Mouse (Mus musculus) neural tube, embryonic 14.5 days (tissue): ENCODE measurements around the gene Mef2a. TPM values are rescaled to one million over a fixed set of nuclear protein-coding genes. Genes with fewer than 3 reads are reported as not detected.

Experiments
- ATAC-seq: fragments of 200-750 bp; cut with Nextera tagmentation; 2 replicates; pipeline ENCODE4 v1.8.0; 2017; ENCODE audit warnings: low read depth, mild to moderate bottlenecking, moderate TSS enrichment, moderate library complexity
- H3K27ac ChIP-seq: fragments of 300-500 bp; sonication (generic); 2 replicates; pipeline ENCODE4 v1.5.1; 2014; ENCODE audit warnings: low read depth, mild to moderate bottlenecking, control low read depth, low read length, moderate library complexity, mixed read lengths
- H3K27me3 ChIP-seq: fragments of 300-500 bp; sonication (generic); 2 replicates; pipeline ENCODE4 v1.6.1; 2014; ENCODE audit warnings: low read length; ENCODE audit not compliant: control insufficient read depth, insufficient read depth
- H3K36me3 ChIP-seq: fragments of 300-500 bp; sonication (generic); 2 replicates; pipeline ENCODE4 v1.6.1; 2014; ENCODE audit warnings: low read length, mixed read lengths; ENCODE audit not compliant: control insufficient read depth, insufficient read depth
- H3K4me1 ChIP-seq: fragments of 300-500 bp; sonication (generic); 2 replicates; pipeline ENCODE4 v1.6.1; 2014; ENCODE audit warnings: low read length; ENCODE audit not compliant: control insufficient read depth, insufficient read depth
- H3K4me2 ChIP-seq: fragments of 300-500 bp; sonication (generic); 2 replicates; pipeline ENCODE4 v1.6.1; 2014; ENCODE audit warnings: mild to moderate bottlenecking, low read depth, low read length, control low read depth
- H3K4me3 ChIP-seq: fragments of 300-500 bp; sonication (generic); 2 replicates; pipeline ENCODE4 v1.5.1; 2014; ENCODE audit warnings: low read depth, low read length, control low read depth, mixed read lengths
- H3K9ac ChIP-seq: fragments of 300-500 bp; sonication (generic); replicated peaks from 2 replicates; pipeline ENCODE4 v1.6.1; 2014; ENCODE audit warnings: low read depth, mild to moderate bottlenecking, control low read depth, low read length, mixed read lengths
- H3K9me3 ChIP-seq: fragments of 300-500 bp; sonication (generic); 2 replicates; pipeline ENCODE4 v1.6.1; 2016; ENCODE audit warnings: low read length; ENCODE audit not compliant: control insufficient read depth
- WGBS: fragments of 180-500 bp; shearing (Covaris S2); extraction: QIAGEN DNeasy Blood & Tissue Kit; methylation state at CpG from one replicate; pipeline ENCODE4 v1.1.7; 2014; 5-methylcytosine and 5-hydroxymethylcytosine counted together
- polyA plus RNA-seq: library from polyadenylated mRNA; unstranded; fragments of >200 nt; fragmentation: Nextera tagmentation; extraction: Ambion mirVana; gene quantifications from 2 replicates; pipeline ENCODE4 v1.2.1, GENCODE M21; 2014

The Mef2a gene
- polyA plus RNA-seq, 1 experiment from 2014 or later, result 45.1 TPM

GRCm38 (mm10) chr7:67243894-67244282, 128.8 kb downstream of the Mef2a start:
- no peaks in the 10 kb centered on the region for H3K36me3 ChIP-seq
- no peaks in the 10 kb centered on the region for H3K27me3 ChIP-seq
- H3K4me2 ChIP-seq, result no peak overlapping the region
- WGBS, result 73% methylated on average over 4 of the region's 4 CpGs
- no peak for ATAC-seq
- H3K27ac ChIP-seq, result no peak overlapping the region
- no peak overlapping the region for H3K9ac ChIP-seq
- no peaks in the 10 kb centered on the region for H3K4me1 ChIP-seq
- H3K4me3 ChIP-seq, result no peak overlapping the region
- no peaks in the 10 kb centered on the region for H3K9me3 ChIP-seq

- WGBS, result 56% methylated on average over 2 of the region's 2 CpGs
- ATAC-seq, result no peak
Measured at GRCm38 (mm10) chr7:67243121-67243893, 129.4 kb downstream of the Mef2a start.

GRCm38 (mm10) chr7:67241969-67242368, 130.7 kb downstream of the Mef2a start:
- H3K9ac ChIP-seq, result no peak overlapping the region

More at GRCm38 (mm10) chr7:67243121-67243893, 129.4 kb downstream of the Mef2a start:
- Histone ChIP-seq H3K27ac (no peak overlapping the region), H3K27me3 (no peaks in the 10 kb centered on the region), H3K9me3 (no peaks in the 10 kb centered on the region), H3K4me3 (no peak overlapping the region), H3K9ac (no peak overlapping the region), H3K36me3 (no peaks in the 10 kb centered on the region), H3K4me1 (no peaks in the 10 kb centered on the region), H3K4me2 (no peak overlapping the region)

GRCm38 (mm10) chr7:67237752-67238151, 134.9 kb downstream of the Mef2a start:
- WGBS, result 98% methylated on average over 2 of the region's 2 CpGs
- H3K9ac ChIP-seq, result no peak overlapping the region
- no peak for ATAC-seq
- H3K27ac ChIP-seq, result no peak overlapping the region
- H3K4me3 ChIP-seq, result no peak overlapping the region
- no peaks in the 10 kb centered on the region for H3K27me3 ChIP-seq
- no peak overlapping the region for H3K4me2 ChIP-seq
- H3K4me1 ChIP-seq, result no peaks in the 10 kb centered on the region
- peaks cover 23% of the 10 kb centered on the region for H3K36me3 ChIP-seq
- H3K9me3 ChIP-seq, result no peaks in the 10 kb centered on the region

More at GRCm38 (mm10) chr7:67241969-67242368, 130.7 kb downstream of the Mef2a start:
- Histone ChIP-seq H3K4me3 (no peak overlapping the region), H3K27ac (no peak overlapping the region), H3K9me3 (no peaks in the 10 kb centered on the region), H3K4me1 (no peaks in the 10 kb centered on the region), H3K4me2 (no peak overlapping the region), H3K36me3 (no peaks in the 10 kb centered on the region), H3K27me3 (no peaks in the 10 kb centered on the region)
- 84% methylated on average over 3 of the region's 3 CpGs for WGBS
- ATAC-seq, result no peak

- no peaks in the 10 kb centered on the region for H3K4me1 ChIP-seq
- no peak for ATAC-seq
- H3K27me3 ChIP-seq, result no peaks in the 10 kb centered on the region
- no peak overlapping the region for H3K27ac ChIP-seq
- no peak overlapping the region for H3K4me3 ChIP-seq
- H3K36me3 ChIP-seq, result peaks cover 23% of the 10 kb centered on the region
- 91% methylated on average over 2 of the region's 2 CpGs for WGBS
- no peak overlapping the region for H3K9ac ChIP-seq
- H3K4me2 ChIP-seq, result no peak overlapping the region
- H3K9me3 ChIP-seq, result no peaks in the 10 kb centered on the region
Measured at GRCm38 (mm10) chr7:67236351-67236750, 136.3 kb downstream of the Mef2a start.

GRCm38 (mm10) chr7:67234797-67235196, 137.9 kb downstream of the Mef2a start:
- no peak overlapping the region for H3K4me3 ChIP-seq
- H3K9me3 ChIP-seq, result no peaks in the 10 kb centered on the region
- no peak for ATAC-seq
- H3K4me1 ChIP-seq, result no peaks in the 10 kb centered on the region
- 72% methylated on average over 8 of the region's 8 CpGs for WGBS
- H3K9ac ChIP-seq, result no peak overlapping the region
- H3K27me3 ChIP-seq, result no peaks in the 10 kb centered on the region
- no peak overlapping the region for H3K27ac ChIP-seq
- peaks cover 23% of the 10 kb centered on the region for H3K36me3 ChIP-seq
- H3K4me2 ChIP-seq, result no peak overlapping the region

GRCm38 (mm10) chr7:67232504-67232903, 140.2 kb downstream of the Mef2a start:
- 95% methylated on average over 14 of the region's 14 CpGs for WGBS
- Histone ChIP-seq H3K27me3 (no peaks in the 10 kb centered on the region), H3K36me3 (peaks cover 25% of the 10 kb centered on the region), H3K4me2 (no peak overlapping the region), H3K9me3 (no peaks in the 10 kb centered on the region), H3K9ac (no peak overlapping the region), H3K4me1 (no peaks in the 10 kb centered on the region), H3K4me3 (no peak overlapping the region), H3K27ac (no peak overlapping the region)
- ATAC-seq, result no peak

GRCm38 (mm10) chr7:67230640-67231140, 142.0 kb downstream of the Mef2a start:
- no peak for ATAC-seq
- no peaks in the 10 kb centered on the region for H3K27me3 ChIP-seq
- no peaks in the 10 kb centered on the region for H3K9me3 ChIP-seq
- 0 out of 2 replicates have a peak overlapping the region, but pooled peaks have one; percentile 12 for H3K27ac ChIP-seq
- WGBS, result 88% methylated on average over 3 of the region's 3 CpGs
- H3K4me2 ChIP-seq, result no peak overlapping the region
- no peak overlapping the region for H3K4me3 ChIP-seq
- H3K36me3 ChIP-seq, result peaks cover 30% of the 10 kb centered on the region
- no peak overlapping the region for H3K9ac ChIP-seq
- no peaks in the 10 kb centered on the region for H3K4me1 ChIP-seq

- no peaks in the 10 kb centered on the region for H3K27me3 ChIP-seq
- no peak overlapping the region for H3K4me2 ChIP-seq
- no peak for ATAC-seq
- H3K4me1 ChIP-seq, result no peaks in the 10 kb centered on the region
- H3K27ac ChIP-seq, result 0 out of 2 replicates have a peak overlapping the region, but pooled peaks have one; percentile 12
- peaks cover 25% of the 10 kb centered on the region for H3K36me3 ChIP-seq
- H3K4me3 ChIP-seq, result no peak overlapping the region
- no peaks in the 10 kb centered on the region for H3K9me3 ChIP-seq
- 87% methylated on average over 3 of the region's 3 CpGs for WGBS
- no peak overlapping the region for H3K9ac ChIP-seq
Measured at GRCm38 (mm10) chr7:67230221-67230620, 142.4 kb downstream of the Mef2a start.
